Mouse (Mus musculus) cerebellum, adult 2 months (tissue): ENCODE data around the gene Nkpd1. TPM values are rescaled to one million over a fixed set of nuclear protein-coding genes. Genes with fewer than 3 reads are reported as not detected.

Experiments
- DNase-seq, 2 experiments: peaks; one replicate each; pipeline ENCODE4 v3.0.0; 2021
- H3K27ac ChIP-seq: fragments of 200-500 bp; 2 replicates; pipeline ENCODE4 v1.5.1; 2012; ENCODE audit warnings: low read length, control low read depth, inconsistent platforms; ENCODE audit not compliant: insufficient read depth
- H3K27me3 ChIP-seq: fragments of 200-500 bp; 2 replicates; pipeline ENCODE4 v1.6.1; 2012; ENCODE audit warnings: inconsistent platforms, mild to moderate bottlenecking, low read length, moderate library complexity; ENCODE audit not compliant: control insufficient read depth, insufficient read depth
- H3K4me1 ChIP-seq: fragments of 200-500 bp; 2 replicates; pipeline ENCODE4 v1.6.1; 2011; ENCODE audit warnings: low read length; ENCODE audit not compliant: control insufficient read depth, insufficient read depth
- H3K4me3 ChIP-seq: fragments of 200-500 bp; replicated peaks from 2 replicates; pipeline ENCODE3; 2011; ENCODE audit warnings: mild to moderate bottlenecking, low read depth, low read length, control low read depth; ENCODE audit not compliant: insufficient read depth
- CTCF ChIP-seq: fragments of 200-500 bp; IDR thresholded peaks from 2 replicates; pipeline ENCODE4 v1.5.1; 2011; ENCODE audit warnings: low read depth, mild to moderate bottlenecking, control low read depth, low read length, moderate library complexity, borderline replicate concordance; ENCODE audit not compliant: insufficient read depth
- POLR2A ChIP-seq: fragments of 200-500 bp; IDR thresholded peaks from 2 replicates; pipeline ENCODE4 v1.6.1; 2011; ENCODE audit warnings: low read length, control low read depth, borderline replicate concordance; ENCODE audit not compliant: insufficient read depth
- WGBS: fragments of 180-500 bp; shearing (Covaris S2); methylation state at CpG from one replicate; pipeline ENCODE4 v1.1.7; 2018; 5-methylcytosine and 5-hydroxymethylcytosine counted together
- polyA plus RNA-seq: library from polyadenylated mRNA; depleted of rRNA; stranded (reverse); fragments of >200 nt; gene quantifications from 2 replicates; pipeline ENCODE4 v1.2.3, GENCODE M21; 2012

The Nkpd1 gene
- polyA plus RNA-seq, 1 experiment = 1.8 TPM

DNA sequence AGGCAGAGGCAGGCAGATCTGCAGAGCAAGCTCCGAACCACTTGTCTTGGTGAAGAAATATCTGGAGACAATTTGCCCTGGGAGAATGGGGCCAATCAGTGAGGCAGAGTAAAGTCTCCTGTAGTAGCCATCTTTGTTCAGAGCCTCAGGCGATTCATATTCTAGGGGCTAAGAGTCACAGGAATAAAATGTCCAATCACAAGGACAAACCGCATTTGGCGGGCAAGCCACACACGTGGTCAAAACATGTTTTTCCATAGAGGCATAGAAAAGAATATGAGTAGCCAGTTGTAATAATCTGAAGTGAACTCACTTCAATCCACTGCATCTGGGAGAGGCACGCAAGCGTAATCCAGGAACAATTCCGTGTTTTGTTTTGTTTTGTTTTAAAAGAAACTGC, 34.4 kb upstream of the Nkpd1 start:
- WGBS = 80% methylated on average over 8 of the region's 8 CpGs
- no peaks in the 10 kb centered on the region for H3K4me1 ChIP-seq
- no peak overlapping the region for H3K4me3 ChIP-seq
- TF ChIP-seq POLR2A (no peak), CTCF (no peak)
- no peaks in the 10 kb centered on the region; the same call in 1 of the 2 replicates for H3K27me3 ChIP-seq
- DNase-seq = no peak
- no peak overlapping the region for H3K27ac ChIP-seq

DNA sequence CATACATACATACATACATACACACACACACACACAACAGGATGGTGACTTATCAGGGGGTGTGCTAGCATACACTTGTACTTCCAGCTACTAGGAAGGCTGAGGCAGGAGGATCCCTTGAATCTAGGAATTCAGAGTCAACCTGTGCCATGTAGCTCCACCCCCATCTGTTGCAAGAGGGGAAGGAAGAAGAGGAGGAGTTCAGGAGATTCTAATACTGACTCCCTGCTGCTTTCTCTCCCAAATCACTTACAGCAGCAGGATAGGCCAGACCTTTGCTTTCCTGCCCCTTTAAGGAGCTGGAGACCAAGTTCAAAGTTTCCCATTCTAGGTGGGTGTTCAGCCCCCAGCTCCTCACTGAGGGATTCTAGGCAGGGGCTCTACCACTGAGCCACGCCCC, 32.1 kb upstream of the Nkpd1 start:
- no peak for DNase-seq
- TF ChIP-seq POLR2A (no peak), CTCF (no peak)
- H3K4me3 ChIP-seq = no peak overlapping the region
- H3K27ac ChIP-seq = no peak overlapping the region
- H3K4me1 ChIP-seq = no peaks in the 10 kb centered on the region
- H3K27me3 ChIP-seq = no peaks in the 10 kb centered on the region; the same call in 1 of the 2 replicates
- 94% methylated on average over 1 of the region's 1 CpGs for WGBS

DNA sequence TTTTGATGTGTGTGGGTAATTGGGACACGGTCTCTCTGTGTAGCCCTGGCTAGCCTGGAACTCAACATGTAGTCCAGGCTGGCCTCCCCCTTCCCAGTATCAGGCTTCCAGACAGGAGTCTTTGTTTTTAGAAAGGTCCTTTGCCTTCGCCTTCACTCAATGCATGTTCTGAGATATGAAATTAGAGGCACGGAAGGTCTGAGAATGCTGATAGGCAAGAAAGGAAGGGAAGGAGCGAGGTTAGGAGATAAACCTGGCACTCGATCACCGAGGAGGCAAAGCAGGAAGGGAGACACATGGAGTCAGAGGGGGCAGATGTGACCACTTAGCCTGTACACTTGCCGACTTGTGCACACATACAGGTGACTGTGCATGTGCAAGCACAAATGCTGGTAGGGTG, 31.1 kb upstream of the Nkpd1 start:
- DNase-seq = no peak
- TF ChIP-seq CTCF (no peak), POLR2A (no peak)
- Histone ChIP-seq H3K4me1 (no peaks in the 10 kb centered on the region), H3K27me3 (no peaks in the 10 kb centered on the region; the same call in 1 of the 2 replicates), H3K4me3 (no peak overlapping the region), H3K27ac (no peak overlapping the region)
- WGBS = 87% methylated on average over 7 of the region's 7 CpGs

DNA sequence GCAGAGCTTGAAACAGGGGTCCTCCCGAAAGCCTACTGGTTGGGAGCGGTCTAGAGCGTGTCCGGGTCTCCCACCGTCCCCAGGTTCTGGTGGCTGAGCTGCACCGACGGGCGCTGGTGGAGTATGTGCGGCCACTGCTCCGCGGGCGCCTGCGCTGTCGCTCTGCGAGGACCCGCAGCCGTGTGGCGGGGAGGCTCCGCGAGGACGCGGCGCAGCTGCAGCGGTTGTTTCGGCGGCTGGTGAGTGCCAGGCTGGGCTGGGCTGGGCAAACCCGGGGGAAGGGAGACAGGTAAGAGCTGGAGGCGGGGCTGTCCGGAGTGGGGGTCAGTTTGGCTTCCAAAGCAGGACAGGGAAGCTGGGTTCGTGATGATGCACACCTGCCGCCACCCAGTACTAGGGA, 28.1 kb upstream of the Nkpd1 start:
- Histone ChIP-seq H3K27ac (no peak overlapping the region), H3K4me3 (no peak overlapping the region), H3K27me3 (no peaks in the 10 kb centered on the region; the same call in 1 of the 2 replicates), H3K4me1 (no peaks in the 10 kb centered on the region)
- no peak for TF ChIP-seq POLR2A
- TF ChIP-seq CTCF = no peak
- 4% methylated on average over 31 of the region's 31 CpGs for WGBS
- DNase-seq = no peak

DNA sequence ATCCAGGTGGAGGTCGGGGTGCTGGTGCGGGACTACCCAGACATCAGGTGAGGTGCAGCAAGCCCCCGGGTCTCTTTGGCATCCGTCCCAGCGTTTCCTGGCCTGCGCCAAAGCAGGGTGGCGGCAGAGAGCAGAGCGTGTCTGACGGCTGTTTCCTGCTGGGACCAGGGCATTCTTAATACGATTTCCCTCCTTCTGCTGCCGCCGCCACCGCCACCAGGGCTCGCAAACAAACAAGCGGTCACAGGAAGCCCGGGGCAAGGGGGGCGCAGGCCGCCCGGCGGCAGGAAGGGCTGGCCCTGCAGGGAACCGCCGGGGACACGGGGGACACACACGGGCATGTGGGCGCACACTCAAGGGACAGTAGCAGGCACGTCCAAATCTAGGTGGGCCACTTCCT, 25.9 kb upstream of the Nkpd1 start:
- no peaks in the 10 kb centered on the region; the same call in 1 of the 2 replicates for H3K27me3 ChIP-seq
- no peaks in the 10 kb centered on the region for H3K4me1 ChIP-seq
- no peak overlapping the region for H3K4me3 ChIP-seq
- TF ChIP-seq CTCF (no peak), POLR2A (no peak)
- H3K27ac ChIP-seq = no peak overlapping the region
- DNase-seq = no peak
- 1% methylated on average over 26 of the region's 26 CpGs for WGBS

DNA sequence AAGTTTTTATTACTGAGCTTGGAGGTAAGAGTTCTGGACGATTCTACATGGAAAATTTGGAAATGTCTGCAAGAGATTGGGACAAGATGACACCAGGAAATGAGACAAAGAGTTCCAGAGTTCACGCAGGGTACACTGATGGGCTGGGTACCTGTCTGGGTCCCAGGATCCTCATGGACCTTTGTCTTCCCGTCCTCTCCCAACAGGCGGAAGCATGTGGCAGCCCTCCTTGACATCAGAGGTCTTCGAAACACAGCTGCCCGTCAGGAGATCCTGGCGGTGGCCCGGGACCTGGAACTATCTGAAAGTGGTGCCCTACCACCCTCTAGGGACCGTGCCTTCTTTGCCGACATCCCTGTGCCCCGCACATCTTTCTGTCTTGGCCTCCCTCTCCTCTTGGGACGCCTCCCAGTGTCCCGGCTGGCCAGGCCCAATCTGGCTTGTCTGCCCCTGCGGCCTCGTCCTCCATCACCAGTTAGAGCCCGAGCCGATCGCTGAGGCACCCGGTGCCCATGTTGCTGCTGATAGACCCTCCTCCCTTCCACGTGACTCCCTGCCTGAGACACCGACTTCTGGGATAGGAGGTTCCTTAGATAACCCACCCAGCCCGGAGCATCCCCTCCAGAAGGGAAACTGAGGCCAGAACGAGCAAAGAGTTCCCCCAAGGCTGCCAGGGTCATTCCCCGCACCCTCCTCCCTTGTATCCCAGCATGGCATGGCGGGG, 22.7 kb upstream of the Nkpd1 start:
- no peaks in the 10 kb centered on the region for H3K4me1 ChIP-seq
- no peak overlapping the region for H3K4me3 ChIP-seq
- no peak for DNase-seq
- no peaks in the 10 kb centered on the region for H3K27me3 ChIP-seq
- H3K27ac ChIP-seq = no peak overlapping the region
- no peak for TF ChIP-seq POLR2A
- no peak for TF ChIP-seq CTCF
- WGBS = 72% methylated on average over 25 of the region's 25 CpGs

DNA sequence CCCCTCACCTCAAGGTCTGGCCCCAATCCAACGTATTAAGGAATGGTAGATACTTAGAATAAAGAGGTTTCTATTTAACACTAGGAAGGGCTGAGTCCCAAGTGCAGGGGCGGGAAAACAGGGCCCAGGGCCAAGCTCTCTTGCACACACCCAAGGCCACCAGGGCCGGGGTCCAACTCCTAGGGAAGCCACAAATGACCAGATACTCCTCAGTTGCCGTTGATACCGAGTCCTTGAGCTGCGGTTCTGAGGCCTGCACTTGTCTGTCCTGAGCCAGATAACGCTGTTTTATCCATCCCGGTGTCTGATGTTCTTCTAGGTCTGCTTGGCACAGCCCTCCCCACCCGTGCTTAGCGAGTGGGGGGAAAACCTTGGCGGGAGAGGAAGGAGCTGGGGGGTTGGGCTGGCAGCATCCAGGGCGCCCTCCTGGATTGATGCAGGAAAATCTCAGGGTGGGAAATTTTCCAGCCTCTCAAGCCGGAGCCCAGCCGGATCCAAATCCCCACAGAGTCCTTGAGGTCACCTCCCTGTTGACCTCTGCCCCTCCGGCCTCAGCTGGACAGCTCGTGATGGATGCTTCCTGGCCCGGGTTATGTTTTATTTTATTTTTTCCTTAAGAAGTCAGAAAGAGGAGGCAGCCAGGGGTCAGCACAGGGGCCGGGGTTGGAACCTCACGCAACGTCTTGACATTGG, 22.0 kb upstream of the Nkpd1 start:
- no peaks in the 10 kb centered on the region for H3K27me3 ChIP-seq
- no peak overlapping the region for H3K27ac ChIP-seq
- no peak for DNase-seq
- TF ChIP-seq CTCF (no peak), POLR2A (no peak)
- WGBS = 50% methylated on average over 20 of the region's 20 CpGs
- H3K4me3 ChIP-seq = no peak overlapping the region
- H3K4me1 ChIP-seq = no peaks in the 10 kb centered on the region

DNA sequence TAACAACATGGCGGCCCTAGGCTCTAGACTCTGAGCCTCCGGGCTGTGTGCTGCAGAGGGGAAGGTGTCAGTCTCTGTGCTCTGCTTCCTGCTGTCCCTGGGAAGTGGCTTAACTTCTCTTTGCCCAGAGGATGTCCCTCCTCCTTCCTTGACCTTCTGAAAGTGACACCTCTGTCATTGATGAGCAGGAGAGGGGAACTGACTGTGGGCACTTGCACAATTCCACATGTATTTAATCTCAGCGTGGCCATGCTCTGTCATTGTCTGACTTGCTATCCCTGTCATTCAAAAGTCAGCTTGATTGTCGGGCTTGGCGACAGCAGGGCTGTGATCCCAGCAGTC, 21.5 kb upstream of the Nkpd1 start:
- H3K27ac ChIP-seq = no peak overlapping the region
- DNase-seq = no peak
- TF ChIP-seq CTCF (no peak), POLR2A (no peak)
- no peaks in the 10 kb centered on the region for H3K4me1 ChIP-seq
- no peaks in the 10 kb centered on the region for H3K27me3 ChIP-seq
- 61% methylated on average over 5 of the region's 5 CpGs for WGBS
- no peak overlapping the region for H3K4me3 ChIP-seq
